Mouse (Mus musculus): ENCODE measurements around the gene Mpp6.

- TF ChIP-seq CTCF (IDR thresholded peaks at IDR 0.05; ENCODE audit: low read depth, low read length) (no peak), POLR2A (IDR thresholded peaks at IDR 0.05; ENCODE audit: insufficient read depth, low read length) (no peak)
These were observed 105.9 kb downstream of the Mpp6 start for GRCm38 (mm10) chr6:50215986-50216385.
